Mouse (Mus musculus): Measurements from ENCODE around the gene Chrnd.

The Chrnd gene

DNA sequence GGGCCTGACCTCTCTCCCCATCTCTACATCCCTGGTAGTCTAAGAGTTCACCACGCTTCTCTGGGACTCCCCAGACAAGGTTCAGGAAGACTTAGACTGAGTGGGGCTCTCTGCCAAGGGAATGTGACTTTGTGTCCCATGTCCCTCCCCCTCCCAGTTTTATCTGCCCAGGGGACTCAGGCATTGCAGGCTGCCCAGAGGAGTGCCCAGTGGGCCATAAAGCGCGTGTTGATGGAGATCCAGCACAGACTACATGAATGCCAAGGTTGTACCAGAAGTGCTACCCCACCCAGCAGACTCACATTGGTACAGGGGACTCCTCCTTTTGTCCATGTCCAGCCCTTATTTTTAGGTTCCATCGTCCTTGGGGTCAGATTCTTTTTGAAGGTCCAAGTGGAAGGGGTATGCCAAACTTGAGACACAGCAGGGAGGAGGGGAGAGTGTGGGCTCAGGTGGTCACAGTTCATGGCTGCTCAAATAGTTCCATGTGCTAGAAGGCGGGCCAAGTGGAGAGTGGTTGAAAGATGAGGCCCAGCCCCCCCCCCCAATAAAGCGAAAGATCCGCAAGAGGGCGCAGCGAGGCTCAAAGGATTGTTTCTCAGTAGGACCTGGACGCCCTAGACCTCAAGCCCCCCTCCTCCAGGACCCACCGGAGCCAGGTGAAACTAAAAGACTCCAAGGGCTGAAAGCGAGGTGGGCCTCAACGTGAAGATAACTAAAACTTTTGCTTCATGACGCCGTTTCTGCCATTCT, 6.2 kb upstream of the Chrnd start:
- in situ Hi-C loops (cut with MseI, MboI): loop anchor here in 1 of 2 experiments (5.0 kb wide), 1 partner anchor 77 kb away; no protein-coding TSS in a partner anchor

DNA sequence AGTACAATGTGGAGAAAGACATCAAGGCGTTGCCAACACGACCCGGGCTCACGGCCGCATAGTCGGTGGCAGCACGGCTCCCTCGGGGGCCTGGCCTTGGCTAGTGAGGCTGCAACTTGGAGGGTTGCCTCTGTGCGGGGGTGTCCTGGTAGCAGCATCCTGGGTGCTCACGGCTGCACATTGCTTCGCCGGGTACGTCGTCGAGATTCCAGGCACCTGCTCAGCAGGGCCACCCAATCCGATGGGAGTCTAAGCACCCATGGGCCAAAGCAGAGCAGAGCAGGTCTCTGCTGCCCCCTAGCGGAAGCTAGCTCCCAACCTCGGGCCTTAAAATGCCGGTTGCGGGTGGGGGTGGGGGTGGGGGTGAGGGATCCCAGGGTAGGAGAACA, 5.7 kb upstream of the Chrnd start:
- in situ Hi-C loops (cut with MseI, MboI): loop anchor here in 1 of 2 experiments (5.0 kb wide), 1 partner anchor 77 kb away; no protein-coding TSS in a partner anchor

DNA sequence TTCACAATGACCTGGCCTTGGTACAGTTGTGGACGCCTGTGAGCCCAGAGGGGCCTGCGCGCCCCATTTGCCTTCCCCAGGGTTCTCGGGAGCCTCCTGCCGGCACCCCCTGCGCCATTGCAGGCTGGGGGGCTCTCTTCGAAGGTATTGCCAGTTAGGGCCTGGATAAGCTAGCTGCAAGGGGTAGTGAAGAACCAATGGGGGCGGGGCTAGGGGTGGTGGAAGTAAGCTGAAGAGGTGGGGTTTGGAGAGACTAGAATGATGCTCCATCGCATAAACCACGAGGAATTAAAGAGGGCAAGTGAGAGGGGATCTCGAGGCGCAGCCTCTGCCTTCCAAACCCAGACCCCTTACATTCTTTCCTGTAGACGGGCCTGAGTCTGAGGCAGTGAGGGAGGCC, 4.9 kb upstream of the Chrnd start:
- in situ Hi-C loops (cut with MseI, MboI): no loop called here

DNA sequence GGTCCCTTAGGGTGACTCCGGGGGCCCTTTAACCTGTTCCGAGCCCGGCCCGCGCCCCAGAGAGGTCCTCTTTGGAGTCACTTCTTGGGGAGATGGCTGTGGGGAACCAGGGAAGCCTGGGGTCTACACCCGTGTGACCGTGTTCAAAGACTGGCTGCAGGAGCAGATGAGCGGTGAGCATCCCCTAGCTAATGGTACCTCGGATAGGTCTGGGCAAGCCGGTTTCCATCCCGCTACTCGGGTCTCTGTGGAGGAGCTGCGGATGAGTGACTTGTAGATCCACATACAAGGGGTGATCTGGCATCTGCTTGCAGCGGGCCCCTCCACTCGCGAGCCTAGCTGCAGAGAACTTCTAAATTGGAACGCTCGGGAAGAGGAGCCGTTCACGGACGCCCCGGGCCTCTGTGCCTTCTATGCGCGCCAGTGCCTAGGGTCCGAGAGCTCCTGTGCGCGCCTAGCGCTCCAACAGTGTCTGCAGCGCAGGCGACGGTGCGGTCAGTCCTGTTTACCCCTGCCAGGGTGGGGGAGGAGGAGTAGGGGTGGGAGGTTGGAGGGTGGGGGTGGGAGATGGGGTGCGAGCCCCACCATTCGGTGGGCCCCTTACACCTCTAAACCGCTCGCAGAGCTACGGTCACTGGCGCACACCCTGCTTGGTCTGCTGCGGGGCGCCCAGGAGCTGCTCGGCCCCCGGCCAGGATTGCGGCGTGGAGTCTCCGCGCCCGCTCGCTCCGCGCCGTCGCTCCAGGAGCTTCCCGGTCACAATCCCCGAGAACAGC, 4.0 kb upstream of the Chrnd start:
- in situ Hi-C loops (cut with MseI, MboI): no loop called here

DNA sequence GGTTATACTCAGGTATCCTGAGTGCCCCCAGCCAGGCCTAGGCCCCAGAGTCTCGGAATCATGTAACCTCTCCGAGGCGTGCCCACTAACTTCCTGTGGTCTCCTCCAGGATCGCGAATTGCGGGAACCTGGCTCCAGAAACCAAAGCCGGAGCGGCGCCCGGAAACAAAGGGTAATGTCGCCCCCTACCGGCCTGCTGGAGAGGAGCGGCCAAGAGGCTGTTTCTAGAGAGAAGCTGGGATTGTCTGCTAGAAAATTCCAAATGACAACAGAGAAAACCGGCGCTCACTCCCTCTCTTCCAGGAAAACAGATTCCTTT, 3.4 kb upstream of the Chrnd start:
- in situ Hi-C loops (cut with MseI, MboI): no loop called here

DNA sequence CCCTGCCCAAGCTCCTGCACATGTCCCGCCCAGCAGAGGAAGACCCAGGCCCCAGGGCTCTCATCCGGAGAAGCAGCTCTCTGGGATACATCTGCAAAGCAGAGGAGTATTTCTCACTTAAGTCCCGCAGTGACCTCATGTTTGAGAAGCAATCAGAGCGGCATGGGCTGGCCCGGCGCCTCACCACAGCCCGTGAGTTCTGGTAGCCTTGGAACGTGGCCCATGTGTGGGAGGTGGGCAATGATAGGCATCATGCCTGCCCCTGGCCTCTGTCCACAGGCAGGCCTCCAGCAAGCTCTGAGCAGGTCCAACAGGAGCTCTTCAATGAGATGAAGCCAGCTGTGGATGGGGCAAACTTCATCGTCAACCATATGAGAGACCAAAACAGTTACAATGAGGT, 6.9 kb downstream of the Chrnd start:
- in situ Hi-C loops (cut with MseI, MboI): no loop called here

DNA sequence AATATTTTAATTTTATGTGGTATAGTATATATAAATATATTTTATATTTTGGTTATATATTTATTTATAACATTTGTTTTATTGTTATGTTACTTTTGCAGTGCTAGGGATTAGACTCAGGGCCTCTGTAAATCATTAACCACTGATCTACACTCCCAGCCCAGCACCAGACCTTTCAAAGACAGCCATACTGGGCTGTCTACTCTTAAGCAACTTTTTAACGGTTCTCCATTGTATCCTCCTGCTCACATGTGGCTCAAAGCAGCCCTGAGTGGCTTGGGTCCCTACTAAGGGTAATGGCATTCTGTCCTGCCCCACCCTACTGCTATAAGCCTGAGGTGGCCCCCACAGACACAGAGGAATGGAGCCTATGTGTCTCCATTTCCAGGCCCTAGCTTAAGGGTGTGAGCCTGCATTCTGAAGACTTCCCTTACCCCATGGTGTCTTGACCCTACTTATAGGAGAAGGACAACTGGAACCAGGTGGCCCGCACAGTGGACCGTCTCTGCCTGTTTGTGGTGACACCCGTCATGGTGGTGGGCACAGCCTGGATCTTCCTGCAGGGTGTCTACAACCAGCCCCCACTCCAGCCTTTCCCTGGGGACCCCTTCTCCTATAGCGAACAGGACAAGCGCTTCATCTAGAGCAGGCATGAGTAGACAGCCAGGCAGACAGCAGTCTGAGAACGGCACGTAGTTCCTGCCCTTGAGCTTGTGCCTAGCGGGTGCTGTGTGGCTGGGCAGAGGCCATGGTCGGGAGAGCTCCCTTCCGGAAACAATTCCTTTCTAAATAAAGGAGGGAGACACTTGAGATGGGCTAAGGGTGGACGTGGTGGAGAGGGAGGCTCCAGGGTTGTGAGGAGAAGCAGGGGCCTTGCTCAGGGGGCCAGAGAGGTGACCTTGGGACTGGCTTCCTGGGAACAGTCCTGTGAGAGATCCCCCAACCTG, 8.0 kb downstream of the Chrnd start:
- in situ Hi-C loops (cut with MseI, MboI): no loop called here

DNA sequence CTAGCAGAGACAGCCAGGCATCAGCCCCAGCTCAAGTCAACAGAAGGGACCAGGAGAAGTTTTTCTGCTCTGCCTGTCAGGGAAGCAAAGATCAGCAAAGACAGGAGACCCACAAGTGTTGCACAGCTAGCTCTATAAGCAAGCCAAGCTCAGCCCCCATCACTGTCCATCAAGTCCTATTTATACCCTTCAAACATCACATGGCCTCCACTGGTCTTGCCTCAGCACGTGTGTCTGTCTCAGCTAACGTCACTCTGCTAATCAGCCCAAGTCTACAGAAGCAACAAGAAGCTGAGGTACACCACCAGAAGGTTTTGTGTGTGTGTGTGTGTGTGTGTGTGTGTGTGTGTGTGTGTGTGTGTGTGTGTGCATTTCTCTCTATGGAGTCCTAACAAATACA, 10.4 kb downstream of the Chrnd start:
- in situ Hi-C loops (cut with MseI, MboI): no loop called here

DNA sequence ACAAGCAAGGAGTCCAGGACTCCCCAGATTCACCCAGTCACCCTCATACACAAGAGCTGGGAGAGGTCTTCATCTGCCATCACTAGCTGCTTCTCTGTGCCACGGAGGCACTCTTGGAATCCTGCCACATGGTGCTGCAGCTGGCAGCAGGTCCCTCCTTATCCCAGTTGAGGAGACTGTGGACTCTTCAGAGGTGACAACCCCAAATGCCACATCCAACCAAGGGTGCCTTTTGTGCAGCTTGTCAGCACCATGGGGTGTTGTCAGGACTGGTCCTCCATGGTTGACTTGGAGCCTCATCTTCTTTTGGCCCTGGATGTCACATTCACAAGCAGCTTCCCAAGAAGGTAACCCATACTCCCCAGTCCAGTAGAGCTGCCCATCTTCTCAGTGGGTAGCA, 11.4 kb downstream of the Chrnd start:
- in situ Hi-C loops (cut with MseI, MboI): no loop called here

DNA sequence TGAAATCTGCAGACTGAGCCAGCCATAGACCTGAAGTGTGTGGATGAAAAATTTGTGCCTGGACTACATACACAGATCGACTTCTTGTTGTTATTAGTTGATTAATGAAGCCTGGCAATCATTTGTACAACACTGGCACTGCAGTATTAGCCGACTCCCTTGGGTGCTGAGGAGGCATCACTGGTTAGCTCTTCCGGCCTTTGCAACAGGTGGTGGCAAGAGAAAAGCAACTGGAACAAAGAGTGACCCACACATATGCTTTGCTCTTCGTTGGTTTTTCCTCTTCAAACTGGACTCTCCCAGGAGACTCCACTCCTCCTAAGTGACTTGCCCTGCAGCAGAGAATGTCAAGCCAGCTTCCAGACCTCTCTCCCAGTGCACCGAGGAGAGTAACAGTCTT, 13.4 kb downstream of the Chrnd start:
- in situ Hi-C loops (cut with MseI, MboI): no loop called here

DNA sequence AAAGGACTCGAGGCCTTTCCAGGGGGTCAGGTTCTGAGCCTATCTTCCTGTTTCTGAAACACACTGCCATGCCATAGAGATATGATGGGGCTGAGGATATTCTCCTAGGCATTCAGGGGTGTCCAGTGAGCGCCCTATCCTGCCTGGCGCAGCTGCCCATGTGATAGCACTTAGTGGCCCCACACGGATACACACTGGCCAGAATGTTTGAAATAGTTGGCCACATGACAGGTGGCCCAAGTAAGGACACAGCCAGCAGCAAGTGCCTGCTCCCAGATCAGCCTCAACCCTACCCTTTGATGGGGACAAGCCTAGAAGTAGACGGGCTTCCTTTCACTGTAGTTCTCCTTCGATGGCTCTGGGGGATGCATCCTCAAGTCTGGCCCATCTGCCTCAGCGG, 14.1 kb downstream of the Chrnd start, which contains the start of gene Chrng:
Chrng (plus strand) TSS at position 193 of the 400 bp plus-strand sequence.
- in situ Hi-C loops (cut with MseI, MboI): no loop called here

DNA sequence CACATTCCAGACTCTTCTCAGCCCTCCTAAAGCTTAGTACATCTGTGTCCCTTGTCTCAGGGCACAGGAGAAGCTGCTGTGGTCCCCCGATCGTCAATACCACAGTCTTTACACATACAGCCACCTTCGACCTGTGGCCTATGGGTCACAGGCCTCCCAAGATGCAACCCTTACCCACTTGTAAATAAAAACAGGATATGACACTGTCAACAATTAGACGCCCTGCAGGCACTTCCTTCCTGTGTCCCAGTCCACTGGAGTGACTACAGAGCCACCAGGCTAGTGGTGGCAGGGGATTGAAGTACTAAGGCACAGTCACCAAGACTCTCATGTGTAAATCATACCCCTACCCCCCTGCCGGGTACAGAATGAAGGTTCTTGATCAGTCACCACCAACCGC, 14.6 kb downstream of the Chrnd start:
- in situ Hi-C loops (cut with MseI, MboI): no loop called here

DNA sequence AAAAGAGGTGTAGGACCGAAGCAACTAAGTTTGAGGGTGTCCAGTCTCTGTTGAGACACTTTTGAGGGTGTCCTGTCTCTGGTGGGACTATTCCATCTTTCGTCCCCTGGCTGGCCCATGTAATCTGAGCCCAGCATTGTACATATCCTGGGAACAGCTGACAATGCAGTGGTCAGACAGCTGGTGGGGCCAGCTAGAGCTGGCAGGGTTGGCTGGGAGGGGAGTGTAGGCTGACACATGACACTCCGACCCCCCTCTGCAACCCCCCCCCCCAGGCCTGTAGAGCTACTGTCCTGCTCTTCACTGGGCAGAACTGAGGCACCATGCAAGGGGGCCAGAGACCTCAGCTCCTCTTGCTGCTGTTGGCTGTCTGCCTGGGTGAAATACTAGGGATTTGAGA, 15.1 kb downstream of the Chrnd start:
- in situ Hi-C loops (cut with MseI, MboI): no loop called here

DNA sequence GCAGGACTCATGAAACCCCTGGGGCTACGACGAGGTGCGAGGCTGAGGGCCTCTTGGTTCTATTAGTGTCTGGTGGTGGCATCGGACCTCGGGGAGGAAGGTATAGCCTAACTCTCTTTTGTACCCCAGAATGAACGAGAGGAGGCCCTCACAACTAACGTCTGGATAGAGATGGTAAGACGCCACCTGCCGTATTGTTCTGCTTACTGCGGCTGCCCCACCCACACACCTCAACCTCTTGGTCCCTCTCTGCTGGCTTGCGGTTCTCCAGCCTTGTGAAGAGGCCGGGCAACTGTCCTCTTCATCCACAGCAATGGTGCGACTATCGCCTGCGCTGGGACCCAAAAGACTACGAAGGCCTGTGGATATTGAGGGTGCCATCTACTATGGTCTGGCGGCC, 15.9 kb downstream of the Chrnd start:
- in situ Hi-C loops (cut with MseI, MboI): no loop called here

DNA sequence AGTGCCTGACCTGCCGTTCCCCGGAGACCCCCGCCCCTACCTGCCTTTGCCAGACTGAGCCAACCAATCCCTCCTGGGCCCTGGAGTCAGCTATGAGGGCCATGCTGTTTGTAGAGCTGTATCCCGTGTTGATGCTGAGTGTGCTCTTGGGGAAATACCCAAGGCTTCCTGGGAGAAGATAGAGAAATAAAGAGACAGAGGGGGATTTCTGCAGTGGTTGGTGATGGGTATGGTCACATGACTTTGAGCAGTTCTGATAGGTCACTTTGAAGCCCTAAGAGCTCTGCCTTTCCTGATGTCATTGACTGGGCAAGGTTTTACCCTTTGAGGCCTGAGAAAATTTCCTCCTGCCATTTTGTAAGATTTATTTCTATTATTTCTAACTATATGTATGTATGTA, 21.0 kb downstream of the Chrnd start:
- in situ Hi-C loops (cut with MseI, MboI): no loop called here

DNA sequence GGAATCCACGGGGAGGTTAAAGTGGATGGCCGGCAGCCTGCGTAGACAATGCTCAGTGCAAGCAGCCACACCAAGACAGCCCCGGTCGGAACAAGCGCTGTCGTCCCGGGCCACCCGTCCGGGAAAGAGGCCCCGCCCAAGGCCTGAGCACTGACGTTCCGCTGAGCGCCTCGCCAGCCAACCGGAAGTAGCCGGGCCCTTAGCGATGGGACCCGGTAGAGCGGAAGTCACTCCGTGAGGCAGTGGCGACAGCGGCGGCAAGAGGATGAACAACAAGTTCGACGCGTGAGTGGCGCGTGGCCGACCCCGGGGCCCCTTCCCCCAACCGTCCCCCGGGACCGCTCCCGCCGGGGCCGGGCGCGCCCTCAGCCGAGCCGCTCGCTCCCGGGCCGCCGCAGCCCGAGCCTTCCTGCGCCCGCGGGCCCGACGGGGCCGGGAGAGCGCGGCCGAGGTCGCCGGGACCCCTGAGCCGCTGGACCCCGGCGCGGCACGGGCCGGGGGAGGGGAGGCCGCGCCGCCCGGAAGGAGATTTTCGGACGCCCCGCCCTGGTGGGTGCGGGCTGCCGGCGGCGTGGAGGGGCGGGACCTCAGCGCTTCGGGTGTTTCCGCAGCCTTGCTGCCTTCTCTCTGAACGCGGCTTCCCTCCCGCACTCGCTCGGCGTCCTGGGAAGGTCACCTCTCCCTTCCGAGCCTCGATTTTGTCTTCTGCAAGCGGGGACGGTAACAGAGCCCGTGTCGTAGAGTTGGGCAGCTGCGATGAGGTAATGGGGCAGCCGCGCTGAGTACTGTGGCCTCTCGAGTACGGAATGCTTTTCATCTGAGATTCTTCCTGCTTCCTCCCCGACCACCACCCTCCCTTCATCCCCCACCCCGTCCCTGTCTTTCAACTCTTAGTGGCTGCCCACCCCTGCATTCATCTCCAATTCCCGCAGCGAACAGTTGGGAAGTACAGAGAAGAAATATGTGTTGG, 23.6 kb downstream of the Chrnd start, which contains the start of gene Eif4e2:
Eif4e2 (plus strand) TSS at position 180 of the 970 bp plus-strand sequence.
- in situ Hi-C loops (cut with MseI, MboI): no loop called here

DNA sequence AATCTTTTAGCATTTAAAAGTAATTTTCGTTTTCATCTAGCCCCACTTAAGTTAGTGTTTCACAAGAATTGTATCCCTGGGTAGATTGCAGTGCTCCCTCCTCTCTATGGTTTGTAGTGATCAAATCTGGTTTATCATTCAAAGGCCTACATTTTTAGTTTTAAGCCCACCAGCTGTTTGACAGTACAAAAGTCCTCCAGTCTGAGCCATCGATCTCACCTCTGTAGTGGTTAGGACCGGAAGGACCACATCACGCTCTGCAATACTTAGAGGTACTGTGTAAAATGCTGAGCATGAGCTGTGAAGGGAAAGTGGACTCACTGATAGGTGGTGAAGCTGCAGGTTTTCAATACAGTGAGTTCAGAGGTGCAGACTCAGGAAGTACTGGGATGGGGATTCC, 24.3 kb downstream of the Chrnd start:
- in situ Hi-C loops (cut with MseI, MboI): no loop called here

DNA sequence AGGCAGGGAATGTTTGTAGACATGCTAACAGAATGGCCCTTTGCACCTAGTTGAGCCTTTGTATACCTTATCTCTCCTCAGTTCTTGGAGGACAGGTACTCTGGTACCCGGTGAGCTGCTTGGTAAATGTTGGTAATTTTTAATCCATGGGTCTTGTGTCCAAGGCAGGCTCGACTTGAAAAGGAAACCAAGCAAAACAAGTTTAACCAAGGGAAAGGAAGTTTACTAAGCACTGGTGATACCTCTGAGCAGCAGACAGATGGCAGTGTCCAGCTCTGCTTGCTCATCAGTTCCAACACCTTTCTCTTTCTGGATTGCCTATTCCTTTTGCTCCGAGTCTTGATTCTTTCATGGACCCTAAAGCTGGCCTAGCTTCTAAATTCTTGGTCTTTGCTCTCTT, 27.5 kb downstream of the Chrnd start:
- in situ Hi-C loops (cut with MseI, MboI): no loop called here

DNA sequence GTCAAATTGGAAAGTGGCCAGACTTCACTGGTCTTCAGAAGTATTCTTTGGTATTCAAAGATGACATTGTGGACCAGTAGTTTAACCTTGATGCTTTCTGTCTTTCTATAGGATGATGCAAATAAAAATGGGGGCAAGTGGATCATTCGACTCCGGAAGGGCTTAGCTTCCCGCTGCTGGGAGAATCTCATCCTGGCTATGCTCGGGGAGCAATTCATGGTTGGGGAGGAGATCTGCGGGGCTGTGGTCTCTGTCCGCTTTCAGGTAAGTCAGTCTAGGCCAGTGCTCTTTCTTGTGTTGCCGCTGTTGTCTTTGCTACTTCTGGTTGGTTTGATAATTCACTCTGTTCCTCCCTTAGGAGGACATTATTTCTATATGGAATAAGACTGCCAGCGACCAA, 35.3 kb downstream of the Chrnd start:
- in situ Hi-C loops (cut with MseI, MboI): no loop called here

DNA sequence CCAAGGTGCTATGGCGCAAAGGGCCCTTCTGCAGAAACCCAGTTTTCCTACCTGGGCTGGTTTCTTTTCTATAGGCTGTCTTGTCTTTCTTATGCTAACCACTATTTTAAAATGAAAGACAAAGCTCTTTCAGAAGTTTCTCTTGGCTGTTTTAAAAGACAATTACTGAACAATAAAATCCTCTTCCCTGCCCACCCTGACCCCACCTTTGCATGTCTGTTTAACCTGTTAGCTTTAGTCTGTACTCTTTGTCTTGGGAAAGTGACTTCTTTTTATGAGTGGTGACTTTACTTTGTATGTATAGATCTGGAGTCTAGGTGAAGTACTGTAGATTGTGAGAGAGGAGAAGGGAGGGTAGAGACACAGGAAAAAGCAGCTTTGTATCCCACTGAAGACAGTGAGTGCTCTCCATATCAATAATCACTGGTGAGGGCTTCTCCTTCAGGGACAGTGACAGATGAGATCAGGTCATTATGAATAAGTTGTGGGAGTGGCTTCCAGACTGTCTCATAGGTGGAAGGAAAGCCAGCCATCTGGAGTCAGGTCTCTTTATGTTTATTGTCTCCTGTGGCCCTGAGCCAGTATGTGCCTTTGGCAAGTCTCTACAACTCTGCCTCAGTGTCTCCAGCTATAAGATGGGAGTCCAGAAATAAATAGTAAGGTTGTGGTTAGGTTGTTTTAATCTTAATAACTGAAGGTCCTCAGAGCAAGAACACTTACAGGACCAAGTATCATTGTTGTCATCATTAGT, 36.2 kb downstream of the Chrnd start:
- in situ Hi-C loops (cut with MseI, MboI): no loop called here

Measured in mouse trophoblast stem cell (cell line).